Mouse (Mus musculus) limb, embryonic 13.5 days (tissue): ENCODE measurements around the gene Dhcr24. TPM values are rescaled to one million over a fixed set of nuclear protein-coding genes. Genes with fewer than 3 reads are reported as not detected.

Source experiments
- ATAC-seq: fragments of 200-750 bp; cut with Nextera tagmentation; 2 replicates; pipeline ENCODE4 v1.8.0; 2017; ENCODE audit warnings: low read depth, moderate number of reproducible peaks, moderate TSS enrichment; ENCODE audit not compliant: low FRiP score
- H3K27ac ChIP-seq: fragments of 300-500 bp; sonication (generic); 2 replicates; pipeline ENCODE4 v1.5.1; 2015; ENCODE audit warnings: inconsistent platforms, mild to moderate bottlenecking, moderate library complexity
- H3K27me3 ChIP-seq: fragments of 300-500 bp; sonication (generic); 2 replicates; pipeline ENCODE4 v1.6.1; 2015; ENCODE audit warnings: mild to moderate bottlenecking, inconsistent platforms
- H3K36me3 ChIP-seq: fragments of 300-500 bp; sonication (generic); 2 replicates; pipeline ENCODE4 v1.6.1; 2015; ENCODE audit warnings: inconsistent platforms, mild to moderate bottlenecking, moderate library complexity
- H3K4me1 ChIP-seq: fragments of 300-500 bp; sonication (generic); 2 replicates; pipeline ENCODE4 v1.6.1; 2015; ENCODE audit warnings: inconsistent platforms
- H3K4me2 ChIP-seq: fragments of 300-500 bp; sonication (generic); replicated peaks from 2 replicates; pipeline ENCODE4 v1.6.1; 2015; ENCODE audit warnings: inconsistent platforms, mild to moderate bottlenecking, moderate library complexity
- H3K4me3 ChIP-seq: fragments of 300-500 bp; sonication (generic); 2 replicates; pipeline ENCODE4 v1.5.1; 2015; ENCODE audit warnings: moderate library complexity, mild to moderate bottlenecking, inconsistent platforms
- H3K9ac ChIP-seq: fragments of 300-500 bp; sonication (generic); 2 replicates; pipeline ENCODE4 v1.6.1; 2015; ENCODE audit warnings: mild to moderate bottlenecking, inconsistent platforms
- H3K9me3 ChIP-seq: fragments of 300-500 bp; sonication (generic); 2 replicates; pipeline ENCODE4 v1.6.1; 2016; ENCODE audit warnings: inconsistent platforms
- WGBS: fragments of 180-500 bp; shearing (Covaris S2); methylation state at CpG from one replicate; pipeline ENCODE4 v1.1.7; 2015; 5-methylcytosine and 5-hydroxymethylcytosine counted together
- polyA plus RNA-seq: library from polyadenylated mRNA; unstranded; fragments of >200 nt; fragmentation: Nextera tagmentation; extraction: Ambion mirVana; gene quantifications from 2 replicates; pipeline ENCODE4 v1.2.1, GENCODE M21; 2015

Gene Dhcr24
- polyA plus RNA-seq, 1 experiment from 2014 or later: 5.5 TPM

- H3K4me3 ChIP-seq: no peak overlapping the region
- no peaks in the 10 kb centered on the region for H3K27me3 ChIP-seq
- no peaks in the 10 kb centered on the region for H3K9me3 ChIP-seq
- H3K36me3 ChIP-seq: no peaks in the 10 kb centered on the region
- 52% methylated on average over 3 of the region's 3 CpGs for WGBS
- no peaks in the 10 kb centered on the region for H3K4me1 ChIP-seq
- no peak overlapping the region for H3K9ac ChIP-seq
- no peak overlapping the region for H3K4me2 ChIP-seq
- no peak overlapping the region for H3K27ac ChIP-seq
- ATAC-seq: no peak
Observed at GRCm38 (mm10) chr4:106541491-106541890, 19.3 kb upstream of the Dhcr24 start.

DNA sequence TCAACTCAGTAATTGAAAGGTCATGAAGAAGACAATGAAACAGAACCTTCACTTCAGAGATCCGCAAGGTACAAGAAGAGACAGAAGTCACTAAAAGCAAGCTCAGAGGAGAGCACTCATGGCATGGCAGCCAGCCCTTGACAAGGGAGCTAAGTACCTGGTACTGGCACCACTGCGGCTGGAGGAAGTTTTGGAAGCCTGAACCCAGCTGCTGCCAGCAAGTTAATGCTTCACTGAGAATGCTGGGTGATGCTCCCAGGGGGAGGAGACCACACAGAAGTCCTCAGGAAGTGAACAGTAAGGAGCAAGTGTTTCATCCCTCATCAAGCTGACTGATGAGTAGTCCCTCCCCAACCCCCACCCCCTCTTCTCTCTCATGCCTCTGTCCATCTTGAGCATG is 18.6 kb upstream of the Dhcr24 start:
- H3K27ac ChIP-seq: no peak overlapping the region
- no peaks in the 10 kb centered on the region for H3K27me3 ChIP-seq
- H3K36me3 ChIP-seq: no peaks in the 10 kb centered on the region
- H3K4me1 ChIP-seq: no peaks in the 10 kb centered on the region
- H3K9me3 ChIP-seq: no peaks in the 10 kb centered on the region
- WGBS: 82% methylated on average over 2 of the region's 2 CpGs
- ATAC-seq: no peak
- no peak overlapping the region for H3K4me3 ChIP-seq
- no peak overlapping the region for H3K9ac ChIP-seq
- H3K4me2 ChIP-seq: no peak overlapping the region

DNA sequence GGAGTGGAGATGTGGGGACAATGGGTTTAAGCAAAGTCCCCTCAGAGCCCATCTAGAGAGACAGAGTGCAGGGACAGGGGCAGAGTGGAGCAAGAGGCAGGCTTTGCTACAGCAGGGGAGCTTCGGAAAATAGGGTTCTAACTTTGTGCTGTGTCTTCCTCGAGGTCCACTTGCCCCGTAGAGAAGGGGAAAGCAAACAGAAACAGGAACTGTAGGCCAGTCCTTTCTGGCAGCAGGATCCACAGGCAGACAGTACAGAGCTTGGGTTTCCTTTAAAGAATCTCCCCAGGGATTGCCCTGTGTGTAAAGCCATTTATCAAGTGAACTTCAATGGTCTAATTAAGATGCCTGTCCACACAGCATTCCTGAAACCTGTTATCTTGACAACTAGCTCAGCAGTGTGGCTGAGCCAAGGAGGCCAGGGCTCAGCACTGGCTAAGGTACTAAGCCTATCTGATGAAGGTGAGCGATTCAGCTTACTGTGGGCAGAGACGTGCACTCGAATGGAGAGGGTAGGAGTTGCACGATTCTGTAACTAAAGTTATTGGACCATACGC is 14.9 kb upstream of the Dhcr24 start:
- H3K36me3 ChIP-seq: no peaks in the 10 kb centered on the region
- H3K4me3 ChIP-seq: no peak overlapping the region
- H3K4me2 ChIP-seq: no peak overlapping the region
- WGBS: 50% methylated on average over 8 of the region's 8 CpGs
- H3K27me3 ChIP-seq: no peaks in the 10 kb centered on the region
- H3K27ac ChIP-seq: no peak overlapping the region
- no peaks in the 10 kb centered on the region for H3K9me3 ChIP-seq
- ATAC-seq: no peak
- no peaks in the 10 kb centered on the region for H3K4me1 ChIP-seq
- no peak overlapping the region for H3K9ac ChIP-seq

- ATAC-seq: no peak
- 61% methylated on average over 1 of the region's 1 CpGs for WGBS
Observed at GRCm38 (mm10) chr4:106546896-106547295, 13.9 kb upstream of the Dhcr24 start.

GRCm38 (mm10) chr4:106548113-106548512 is 12.7 kb upstream of the Dhcr24 start:
- no peak overlapping the region for H3K4me2 ChIP-seq
- no peak for ATAC-seq
- H3K9me3 ChIP-seq: no peaks in the 10 kb centered on the region
- WGBS: 81% methylated on average over 3 of the region's 3 CpGs
- H3K27ac ChIP-seq: no peak overlapping the region
- H3K4me3 ChIP-seq: no peak overlapping the region
- no peaks in the 10 kb centered on the region for H3K36me3 ChIP-seq
- H3K4me1 ChIP-seq: no peaks in the 10 kb centered on the region
- no peaks in the 10 kb centered on the region for H3K27me3 ChIP-seq
- H3K9ac ChIP-seq: no peak overlapping the region

More at GRCm38 (mm10) chr4:106546896-106547295, 13.9 kb upstream of the Dhcr24 start:
- Histone ChIP-seq H3K9ac (no peak overlapping the region), H3K36me3 (no peaks in the 10 kb centered on the region), H3K9me3 (no peaks in the 10 kb centered on the region), H3K27ac (no peak overlapping the region), H3K4me1 (no peaks in the 10 kb centered on the region), H3K4me2 (no peak overlapping the region), H3K27me3 (no peaks in the 10 kb centered on the region), H3K4me3 (no peak overlapping the region)

DNA sequence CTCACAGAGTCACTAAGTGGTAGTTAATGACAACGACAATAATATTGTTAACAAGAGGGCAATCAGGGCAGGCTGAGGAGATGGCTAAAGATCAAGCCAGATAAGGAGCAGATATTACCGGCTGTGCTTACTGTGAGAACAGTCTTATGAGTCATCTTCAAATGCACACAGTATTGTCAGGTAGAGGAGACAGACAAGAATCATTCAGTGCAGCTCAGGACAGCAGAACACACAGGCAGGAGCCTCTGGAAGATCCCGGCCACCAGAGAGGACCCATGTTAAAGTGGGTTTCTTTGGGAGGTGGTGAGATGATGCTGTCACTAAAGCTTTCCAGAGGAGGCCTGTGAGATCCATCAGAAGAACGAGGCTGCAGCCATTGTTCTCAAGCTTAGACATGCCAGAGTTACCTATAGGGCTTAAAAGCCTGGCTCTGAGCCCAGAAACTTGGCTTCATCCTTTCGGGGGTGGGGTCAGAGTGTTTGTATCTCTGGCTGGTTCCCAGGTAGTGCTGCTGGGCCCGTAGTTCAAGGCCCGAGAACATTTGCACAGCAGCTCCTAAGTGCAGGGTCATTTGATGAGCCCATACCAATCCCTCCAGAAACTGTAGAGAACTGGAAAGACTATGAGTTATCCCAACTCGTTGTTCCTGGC is 10.2 kb upstream of the Dhcr24 start:
- no peak overlapping the region; the same call in 1 of the 2 replicates for H3K27ac ChIP-seq

GRCm38 (mm10) chr4:106557262-106557661 is 3.6 kb upstream of the Dhcr24 start:
- Histone ChIP-seq H3K27me3 (no peaks in the 10 kb centered on the region), H3K4me1 (peaks cover 13% of the 10 kb centered on the region), H3K9me3 (no peaks in the 10 kb centered on the region), H3K27ac (no peak overlapping the region), H3K4me2 (no peak overlapping the region), H3K36me3 (no peaks in the 10 kb centered on the region), H3K4me3 (no peak overlapping the region), H3K9ac (no peak overlapping the region)
- no peak for ATAC-seq
- 75% methylated on average over 5 of the region's 5 CpGs for WGBS

More for the DNA sequence above, 10.2 kb upstream of the Dhcr24 start:
- Histone ChIP-seq H3K9me3 (no peaks in the 10 kb centered on the region), H3K4me3 (no peak overlapping the region), H3K4me1 (no peaks in the 10 kb centered on the region), H3K4me2 (no peak overlapping the region), H3K9ac (no peak overlapping the region), H3K27me3 (no peaks in the 10 kb centered on the region), H3K36me3 (no peaks in the 10 kb centered on the region)
- ATAC-seq: no peak
- WGBS: 62% methylated on average over 8 of the region's 8 CpGs

DNA sequence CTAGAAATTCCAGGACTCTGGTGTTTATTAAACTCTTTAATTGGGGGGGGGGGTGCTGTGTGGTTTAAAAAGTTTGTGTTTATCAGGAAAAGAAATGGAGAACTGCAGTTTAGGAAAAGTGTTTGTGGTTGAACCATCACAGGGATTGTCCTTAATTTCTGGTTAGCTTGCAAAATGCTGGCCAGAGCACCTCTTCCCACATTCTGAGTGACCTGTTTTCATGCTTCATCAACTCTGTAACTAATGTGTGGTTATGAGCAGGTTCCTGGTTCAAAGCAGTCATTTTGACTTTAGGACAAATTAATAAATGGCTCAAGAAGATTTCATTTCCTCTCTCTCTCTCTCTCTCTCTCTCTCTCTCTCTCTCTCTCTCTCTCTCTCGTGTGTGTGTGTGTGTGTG is 2.9 kb upstream of the Dhcr24 start:
- ATAC-seq: no peak
- H3K9me3 ChIP-seq: no peaks in the 10 kb centered on the region
- no peak overlapping the region for H3K4me2 ChIP-seq
- no peak overlapping the region for H3K4me3 ChIP-seq
- H3K4me1 ChIP-seq: peaks cover 20% of the 10 kb centered on the region
- no CpG with 5 or more reads among the region's 1 CpGs for WGBS
- H3K27me3 ChIP-seq: no peaks in the 10 kb centered on the region
- no peak overlapping the region for H3K9ac ChIP-seq
- H3K36me3 ChIP-seq: no peaks in the 10 kb centered on the region
- H3K27ac ChIP-seq: no peak overlapping the region

GRCm38 (mm10) chr4:106559343-106560212 is 1.3 kb upstream of the Dhcr24 start:
- H3K9me3 ChIP-seq: no peaks in the 10 kb centered on the region
- peak overlapping the region; percentile 90 for H3K4me3 ChIP-seq
- H3K27ac ChIP-seq: no peak overlapping the region
- WGBS: 33% methylated on average over 13 of the region's 13 CpGs
- peak overlapping the region; percentile 92 for H3K4me2 ChIP-seq
- no peak overlapping the region for H3K9ac ChIP-seq
- peaks cover 32% of the 10 kb centered on the region for H3K4me1 ChIP-seq
- peaks cover 7% of the 10 kb centered on the region for H3K36me3 ChIP-seq
- H3K27me3 ChIP-seq: no peaks in the 10 kb centered on the region
- no peak for ATAC-seq

- H3K27ac ChIP-seq: no peak overlapping the region
- H3K36me3 ChIP-seq: peaks cover 15% of the 10 kb centered on the region
- peak overlapping the region; percentile 90 for H3K4me3 ChIP-seq
- peak overlapping the region; percentile 20; the same call in 1 of the 2 replicates for H3K9ac ChIP-seq
- no peaks in the 10 kb centered on the region for H3K27me3 ChIP-seq
- peak overlapping the region; percentile 92 for H3K4me2 ChIP-seq
- no peak for ATAC-seq
- H3K9me3 ChIP-seq: no peaks in the 10 kb centered on the region
- 2% methylated on average over 19 of the region's 20 CpGs for WGBS
- peaks cover 32% of the 10 kb centered on the region for H3K4me1 ChIP-seq
Observed at GRCm38 (mm10) chr4:106560213-106560845, 509 bp upstream of the Dhcr24 start.

DNA sequence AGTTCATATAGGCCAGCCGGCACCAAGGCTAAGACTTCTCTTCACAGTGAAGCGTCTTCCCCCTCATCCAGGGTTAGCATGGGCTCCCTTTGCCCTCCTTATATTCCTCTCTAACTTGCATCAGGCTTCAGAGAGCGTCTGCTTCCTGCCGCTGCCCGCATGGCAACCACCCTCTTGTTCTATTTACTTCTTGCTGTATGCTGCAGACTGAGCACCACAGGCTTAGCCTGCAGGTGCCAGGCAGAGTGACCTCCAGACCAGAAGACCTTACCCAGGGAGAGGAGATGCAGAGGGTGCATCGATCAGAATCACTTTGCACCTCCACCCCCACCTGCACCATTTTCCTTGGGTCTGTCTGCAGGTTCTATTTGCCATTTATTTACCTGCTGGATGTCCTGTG is 1.2 kb downstream of the Dhcr24 start:
- H3K36me3 ChIP-seq: peaks cover 31% of the 10 kb centered on the region
- H3K4me1 ChIP-seq: peaks cover 32% of the 10 kb centered on the region
- H3K27me3 ChIP-seq: no peaks in the 10 kb centered on the region
- WGBS: 18% methylated on average over 6 of the region's 6 CpGs
- no peak overlapping the region for H3K27ac ChIP-seq
- peak overlapping the region; percentile 90 for H3K4me3 ChIP-seq
- peak overlapping the region; percentile 83 for H3K9ac ChIP-seq
- no peaks in the 10 kb centered on the region for H3K9me3 ChIP-seq
- ATAC-seq: no peak
- H3K4me2 ChIP-seq: peak overlapping the region; percentile 92
